Mouse (Mus musculus) adrenal gland, adult 10 weeks (tissue): ENCODE data around the gene Gm5244. TPM values are rescaled to one million over a fixed set of nuclear protein-coding genes. Genes with fewer than 3 reads are reported as not detected.

Experiments
- polyA plus RNA-seq: library from polyadenylated mRNA; stranded (reverse); fragments of 350-450 nt; fragmentation: Illumina TruSeq; extraction: RNeasy Lipid Tissue Mini Kit (QIAGEN cat#74804); gene quantifications from one replicate; pipeline ENCODE4 v1.2.3, GENCODE M21; 2014; ENCODE audit warnings: low read depth, low replicate concordance

The Gm5244 gene
- polyA plus RNA-seq, result not detected

GRCm38 (mm10) chr19:12846382-12846781 is at the start of gene Gm5244:
TSS of gene Gm5244 (plus strand) at chr19:12846682.

DNA sequence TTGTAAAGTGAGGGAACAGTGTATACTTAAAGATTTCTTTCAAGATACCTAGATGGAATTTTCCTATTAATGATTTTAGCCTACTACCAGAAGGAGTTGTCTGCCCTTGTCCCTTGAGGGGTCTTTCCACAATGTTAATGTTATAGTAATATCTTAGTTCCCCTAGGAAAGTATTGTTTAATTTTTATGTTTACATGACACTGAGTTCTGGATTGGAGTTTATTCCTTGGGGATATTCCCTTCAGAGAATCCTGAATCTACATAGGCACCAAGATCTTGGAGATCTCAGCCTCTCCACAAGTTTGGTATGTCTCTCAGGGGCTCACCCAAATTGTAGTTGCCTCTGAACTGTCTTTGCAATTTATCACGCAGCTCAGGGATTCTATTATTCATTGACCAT is 10.5 kb downstream of the Gm5244 start, which contains the start of gene Olfr1444:
Olfr1444 (plus strand) TSS at position 301 of the 400 bp plus-strand sequence.

GRCm38 (mm10) chr19:12883555-12883954 is 37.1 kb downstream of the Gm5244 start, which contains the start of gene Olfr1445:
TSS of gene Olfr1445 (plus strand) at chr19:12883855.

DNA sequence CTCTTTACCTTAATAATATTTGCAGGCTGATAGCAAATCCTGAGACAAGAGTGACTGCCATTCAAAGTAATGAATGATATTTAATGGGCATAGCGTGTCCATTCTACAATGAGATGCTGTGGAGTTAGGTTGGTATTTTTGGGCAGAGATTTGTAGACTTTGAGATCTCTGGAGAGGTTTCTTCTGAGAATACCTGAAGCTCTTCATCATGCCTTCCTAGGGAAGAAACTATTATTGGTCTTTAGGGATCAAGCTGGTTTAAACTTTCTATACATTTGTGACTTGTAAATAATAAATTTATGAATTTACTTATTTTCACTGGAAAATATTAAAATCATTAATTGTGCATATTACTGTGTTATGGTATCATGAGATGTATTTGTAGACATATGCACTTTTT is 46.9 kb downstream of the Gm5244 start, which contains the start of gene Olfr1446:
Olfr1446 (minus strand) TSS at position 101 of the 400 bp plus-strand sequence.

Other genes with a start within 250 kb of the Gm5244 start
- gene Gm4952, start 246.7 kb upstream of the Gm5244 start, polyA plus RNA-seq, result not detected
- not detected for gene Glyat, start 213.4 kb upstream of the Gm5244 start, polyA plus RNA-seq
- not detected for gene Olfr1442, start 176.2 kb upstream of the Gm5244 start, polyA plus RNA-seq
- not detected for gene Olfr1443, start 168.6 kb upstream of the Gm5244 start, polyA plus RNA-seq
- not detected for gene Keg1, start 150.9 kb upstream of the Gm5244 start, polyA plus RNA-seq
- gene Cntf, start 81.0 kb upstream of the Gm5244 start, polyA plus RNA-seq, result 1.4 TPM
- 218 TPM for gene Zfp91, start 50.6 kb upstream of the Gm5244 start, polyA plus RNA-seq
- gene Lpxn, start 50.5 kb upstream of the Gm5244 start, polyA plus RNA-seq, result 2.1 TPM
- not detected for gene Olfr1444, start 10.6 kb downstream of the Gm5244 start, polyA plus RNA-seq
- gene Olfr1445, start 37.2 kb downstream of the Gm5244 start, polyA plus RNA-seq, result not detected
- not detected for gene Olfr1446, start 46.8 kb downstream of the Gm5244 start, polyA plus RNA-seq
- gene Olfr1447, start 57.1 kb downstream of the Gm5244 start, polyA plus RNA-seq, result not detected
- not detected for gene Olfr1448, start 77.7 kb downstream of the Gm5244 start, polyA plus RNA-seq
- gene Olfr1449, start 84.2 kb downstream of the Gm5244 start, polyA plus RNA-seq, result not detected
- not detected for gene Olfr1450, start 103.6 kb downstream of the Gm5244 start, polyA plus RNA-seq
- gene Olfr1451, start 148.3 kb downstream of the Gm5244 start, polyA plus RNA-seq, result not detected
- not detected for gene Olfr1453, start 181.6 kb downstream of the Gm5244 start, polyA plus RNA-seq
- not detected for gene Olfr1454, start 213.9 kb downstream of the Gm5244 start, polyA plus RNA-seq